Mouse (Mus musculus): ENCODE data around the gene Rhof. TPM values are rescaled to one million over a fixed set of nuclear protein-coding genes. Genes with fewer than 3 reads are reported as not detected.

Gene Rhof
- polyA plus RNA-seq, 1 experiment from 2014 or later = 1.7 TPM

- Histone ChIP-seq H3K36me3 (ENCODE audit: control insufficient read depth, insufficient read depth, low read length) (no peaks in the 10 kb centered on the region), H3K9ac (ENCODE audit: low read depth, low read length) (no peak overlapping the region), H3K4me2 (replicated peaks; ENCODE audit: low read depth, low read length) (no peak overlapping the region), H3K4me3 (ENCODE audit: low read depth, low read length) (no peak overlapping the region), H3K4me1 (replicated peaks; ENCODE audit: control insufficient read depth, insufficient read depth, low read length) (no peaks in the 10 kb centered on the region), H3K27ac (ENCODE audit: low read depth, low read length) (no peak overlapping the region), H3K27me3 (ENCODE audit: control insufficient read depth, insufficient read depth, low read length) (no peaks in the 10 kb centered on the region), H3K9me3 (ENCODE audit: control insufficient read depth, low read length) (no peaks in the 10 kb centered on the region)
- 90% methylated on average over 25 of the region's 25 CpGs for WGBS
- ATAC-seq (ENCODE audit: low FRiP score) = no peak
- no peak for DNase-seq (ENCODE audit: low spot score)
Measured at GRCm38 (mm10) chr5:123094238-123094991, 38.1 kb downstream of the Rhof start.

DNA sequence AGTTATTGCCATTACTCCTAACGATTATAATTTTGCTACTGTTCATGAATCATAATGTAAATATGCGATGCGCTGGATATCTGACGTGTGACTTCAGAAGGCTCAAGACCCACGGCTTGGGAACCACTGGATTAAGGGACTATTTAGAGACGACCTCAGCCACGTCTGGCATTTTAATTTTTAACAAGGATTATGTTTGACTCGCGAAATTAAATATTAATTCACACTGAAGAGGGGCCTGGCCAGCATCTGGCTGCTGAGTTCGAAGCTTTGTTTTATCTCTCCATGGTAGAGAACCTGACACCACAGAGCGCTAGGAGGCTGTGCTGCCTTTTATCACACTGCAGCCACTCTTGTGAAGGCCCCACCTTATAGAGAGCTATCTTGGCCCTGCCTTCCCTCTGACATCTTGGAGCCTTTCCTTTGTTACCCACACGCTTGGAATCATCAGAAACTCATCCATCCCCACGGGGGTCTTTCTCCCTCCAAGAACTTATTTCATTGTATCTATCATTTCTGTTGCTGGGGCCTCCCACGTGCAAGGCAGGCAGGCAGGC, 39.3 kb downstream of the Rhof start:
- WGBS = 80% methylated on average over 14 of the region's 14 CpGs
- Histone ChIP-seq H3K36me3 (ENCODE audit: control insufficient read depth, insufficient read depth, low read length) (no peaks in the 10 kb centered on the region), H3K27ac (ENCODE audit: low read depth, low read length) (no peak overlapping the region), H3K4me2 (replicated peaks; ENCODE audit: low read depth, low read length) (no peak overlapping the region), H3K4me1 (replicated peaks; ENCODE audit: control insufficient read depth, insufficient read depth, low read length) (no peaks in the 10 kb centered on the region), H3K27me3 (ENCODE audit: control insufficient read depth, insufficient read depth, low read length) (no peaks in the 10 kb centered on the region), H3K4me3 (ENCODE audit: low read depth, low read length) (no peak overlapping the region), H3K9me3 (ENCODE audit: control insufficient read depth, low read length) (no peaks in the 10 kb centered on the region), H3K9ac (ENCODE audit: low read depth, low read length) (no peak overlapping the region)
- ATAC-seq (ENCODE audit: low FRiP score) (no peak), DNase-seq (ENCODE audit: low spot score) (no peak)

DNA sequence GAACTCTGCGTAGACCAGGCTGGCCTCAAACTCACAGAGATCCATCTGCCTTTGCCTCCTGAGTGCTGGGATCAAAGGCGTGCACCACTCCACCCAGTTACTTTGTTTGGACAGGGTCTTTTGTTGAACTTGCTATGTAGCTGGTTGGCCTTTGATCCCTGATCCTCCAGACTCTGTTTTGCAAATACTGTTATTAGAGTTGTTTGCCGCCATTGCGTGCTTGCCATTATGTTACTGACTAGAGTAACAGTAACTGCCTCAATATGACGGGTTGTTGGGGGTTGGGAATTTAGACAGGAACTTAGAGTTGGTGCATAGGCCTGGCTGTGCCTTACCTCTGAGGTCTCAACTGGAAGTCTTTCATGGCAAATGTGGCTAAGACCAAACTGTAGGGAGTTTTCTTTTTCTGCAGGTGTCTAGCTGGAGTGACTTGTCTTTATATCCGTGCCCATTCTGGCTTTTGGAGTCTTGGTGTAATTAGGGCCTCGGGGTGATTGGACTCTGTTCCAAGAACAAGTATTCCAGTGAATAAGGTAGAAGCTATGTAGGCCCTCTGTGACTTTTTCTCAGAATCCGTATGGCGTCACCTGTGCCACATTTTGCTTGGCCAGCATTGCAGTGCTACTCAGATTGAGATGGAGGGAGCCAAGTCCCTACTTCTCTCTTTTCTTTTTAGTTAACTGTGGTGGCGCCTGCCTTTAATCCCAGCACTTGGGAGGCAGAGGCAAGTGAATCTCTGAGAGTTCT, 41.8 kb downstream of the Rhof start:
- WGBS = 86% methylated on average over 10 of the region's 10 CpGs
- Histone ChIP-seq H3K4me3 (ENCODE audit: low read depth, low read length) (no peak overlapping the region), H3K27ac (ENCODE audit: low read depth, low read length) (no peak overlapping the region), H3K36me3 (ENCODE audit: control insufficient read depth, insufficient read depth, low read length) (no peaks in the 10 kb centered on the region), H3K27me3 (ENCODE audit: control insufficient read depth, insufficient read depth, low read length) (no peaks in the 10 kb centered on the region), H3K9ac (ENCODE audit: low read depth, low read length) (no peak overlapping the region), H3K4me1 (replicated peaks; ENCODE audit: control insufficient read depth, insufficient read depth, low read length) (no peaks in the 10 kb centered on the region), H3K9me3 (ENCODE audit: control insufficient read depth, low read length) (no peaks in the 10 kb centered on the region), H3K4me2 (replicated peaks; ENCODE audit: low read depth, low read length) (no peak overlapping the region)
- ATAC-seq (ENCODE audit: low FRiP score) (no peak), DNase-seq (ENCODE audit: low spot score) (no peak)

DNA sequence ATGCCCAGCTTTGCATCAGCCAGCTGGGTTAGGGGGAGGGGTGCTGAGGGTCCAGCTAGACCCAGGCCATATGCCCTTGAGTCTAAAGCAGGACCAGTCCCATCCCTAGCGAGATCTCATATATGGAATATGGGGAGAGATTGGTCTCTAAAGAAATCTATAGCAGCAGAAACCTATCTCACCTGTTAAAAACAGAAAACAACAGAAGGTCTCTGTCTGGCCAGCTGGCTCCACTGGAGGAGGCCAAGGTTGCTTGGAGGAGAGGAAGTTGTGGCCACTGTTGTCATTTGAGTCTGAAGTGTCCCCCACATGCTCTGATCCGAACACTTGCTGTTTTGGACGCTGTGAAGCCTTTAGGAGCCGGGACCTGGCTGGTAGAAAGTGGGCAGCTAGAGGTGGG, 43.7 kb downstream of the Rhof start:
- ATAC-seq (ENCODE audit: low FRiP score) (no peak), DNase-seq (ENCODE audit: low spot score) (no peak)
- Histone ChIP-seq H3K9me3 (ENCODE audit: control insufficient read depth, low read length) (no peaks in the 10 kb centered on the region), H3K4me1 (replicated peaks; ENCODE audit: control insufficient read depth, insufficient read depth, low read length) (no peaks in the 10 kb centered on the region), H3K4me2 (replicated peaks; ENCODE audit: low read depth, low read length) (no peak overlapping the region), H3K4me3 (ENCODE audit: low read depth, low read length) (no peak overlapping the region), H3K9ac (ENCODE audit: low read depth, low read length) (no peak overlapping the region), H3K27ac (ENCODE audit: low read depth, low read length) (no peak overlapping the region), H3K27me3 (ENCODE audit: control insufficient read depth, insufficient read depth, low read length) (no peaks in the 10 kb centered on the region), H3K36me3 (ENCODE audit: control insufficient read depth, insufficient read depth, low read length) (no peaks in the 10 kb centered on the region)
- WGBS = 94% methylated on average over 4 of the region's 4 CpGs

- Histone ChIP-seq H3K27ac (ENCODE audit: low read depth, low read length) (no peak overlapping the region), H3K4me1 (replicated peaks; ENCODE audit: control insufficient read depth, insufficient read depth, low read length) (no peaks in the 10 kb centered on the region), H3K4me3 (ENCODE audit: low read depth, low read length) (no peak overlapping the region), H3K9me3 (ENCODE audit: control insufficient read depth, low read length) (no peaks in the 10 kb centered on the region), H3K36me3 (ENCODE audit: control insufficient read depth, insufficient read depth, low read length) (no peaks in the 10 kb centered on the region), H3K4me2 (replicated peaks; ENCODE audit: low read depth, low read length) (no peak overlapping the region), H3K27me3 (ENCODE audit: control insufficient read depth, insufficient read depth, low read length) (no peaks in the 10 kb centered on the region), H3K9ac (ENCODE audit: low read depth, low read length) (no peak overlapping the region)
- ATAC-seq (ENCODE audit: low FRiP score) = no peak
- DNase-seq (ENCODE audit: low spot score) = no peak
- WGBS = 93% methylated on average over 2 of the region's 2 CpGs
Measured at GRCm38 (mm10) chr5:123086501-123086900, 46.0 kb downstream of the Rhof start.

GRCm38 (mm10) chr5:123083340-123084050, 49.0 kb downstream of the Rhof start:
- Histone ChIP-seq H3K9me3 (ENCODE audit: control insufficient read depth, low read length) (no peaks in the 10 kb centered on the region), H3K36me3 (ENCODE audit: control insufficient read depth, insufficient read depth, low read length) (no peaks in the 10 kb centered on the region), H3K9ac (ENCODE audit: low read depth, low read length) (no peak overlapping the region), H3K27me3 (ENCODE audit: control insufficient read depth, insufficient read depth, low read length) (no peaks in the 10 kb centered on the region), H3K4me3 (ENCODE audit: low read depth, low read length) (no peak overlapping the region), H3K4me1 (replicated peaks; ENCODE audit: control insufficient read depth, insufficient read depth, low read length) (no peaks in the 10 kb centered on the region), H3K4me2 (replicated peaks; ENCODE audit: low read depth, low read length) (no peak overlapping the region), H3K27ac (ENCODE audit: low read depth, low read length) (no peak overlapping the region)
- WGBS = 77% methylated on average over 13 of the region's 13 CpGs
- DNase-seq (ENCODE audit: low spot score) (no peak), ATAC-seq (ENCODE audit: low FRiP score) (no peak)

- H3K9me3 ChIP-seq (ENCODE audit: control insufficient read depth, low read length) = no peaks in the 10 kb centered on the region
- no peaks in the 10 kb centered on the region for H3K27me3 ChIP-seq (ENCODE audit: control insufficient read depth, insufficient read depth, low read length)
- WGBS = 95% methylated on average over 11 of the region's 13 CpGs
- H3K4me1 ChIP-seq (replicated peaks; ENCODE audit: control insufficient read depth, insufficient read depth, low read length) = peaks cover 5% of the 10 kb centered on the region
- no peak overlapping the region for H3K9ac ChIP-seq (ENCODE audit: low read depth, low read length)
- no peak overlapping the region for H3K27ac ChIP-seq (ENCODE audit: low read depth, low read length)
- no peak for ATAC-seq (ENCODE audit: low FRiP score)
- H3K4me3 ChIP-seq (ENCODE audit: low read depth, low read length) = no peak overlapping the region
- H3K4me2 ChIP-seq (replicated peaks; ENCODE audit: low read depth, low read length) = no peak overlapping the region
- no peak for DNase-seq (ENCODE audit: low spot score)
- no peaks in the 10 kb centered on the region for H3K36me3 ChIP-seq (ENCODE audit: control insufficient read depth, insufficient read depth, low read length)
Measured at GRCm38 (mm10) chr5:123080510-123080909, 52.0 kb downstream of the Rhof start.

- no peaks in the 10 kb centered on the region for H3K27me3 ChIP-seq (ENCODE audit: control insufficient read depth, insufficient read depth, low read length)
- H3K9ac ChIP-seq (ENCODE audit: low read depth, low read length) = no peak overlapping the region
- DNase-seq (ENCODE audit: low spot score) = no peak
- 88% methylated on average over 8 of the region's 8 CpGs for WGBS
- no peak overlapping the region for H3K4me2 ChIP-seq (replicated peaks; ENCODE audit: low read depth, low read length)
- no peaks in the 10 kb centered on the region for H3K36me3 ChIP-seq (ENCODE audit: control insufficient read depth, insufficient read depth, low read length)
- no peak overlapping the region for H3K4me3 ChIP-seq (ENCODE audit: low read depth, low read length)
- no peak for ATAC-seq (ENCODE audit: low FRiP score)
- H3K9me3 ChIP-seq (ENCODE audit: control insufficient read depth, low read length) = no peaks in the 10 kb centered on the region
- H3K4me1 ChIP-seq (replicated peaks; ENCODE audit: control insufficient read depth, insufficient read depth, low read length) = peaks cover 5% of the 10 kb centered on the region
- no peak overlapping the region for H3K27ac ChIP-seq (ENCODE audit: low read depth, low read length)
Measured at GRCm38 (mm10) chr5:123080041-123080440, 52.5 kb downstream of the Rhof start.
